Mouse (Mus musculus) kidney, adult 2 months (tissue): ENCODE results near the gene Cpt1a.
A peak's percentile ranks its signal among the peaks of the same experiment; 100 is the strongest.

Source experiments
- CTCF ChIP-seq: fragments of 200-500 bp; conservative IDR thresholded peaks from 2 replicates; pipeline ENCODE4 v1.5.1; 2011; ENCODE audit warnings: low read depth, mild to moderate bottlenecking, control low read depth, low read length, moderate library complexity, mixed read lengths; ENCODE audit not compliant: insufficient read depth, insufficient read length
- POLR2A ChIP-seq: fragments of 200-500 bp; IDR thresholded peaks from one replicate; pipeline ENCODE4 v1.6.1; 2011; ENCODE audit warnings: low read depth, low read length, control low read depth

DNA sequence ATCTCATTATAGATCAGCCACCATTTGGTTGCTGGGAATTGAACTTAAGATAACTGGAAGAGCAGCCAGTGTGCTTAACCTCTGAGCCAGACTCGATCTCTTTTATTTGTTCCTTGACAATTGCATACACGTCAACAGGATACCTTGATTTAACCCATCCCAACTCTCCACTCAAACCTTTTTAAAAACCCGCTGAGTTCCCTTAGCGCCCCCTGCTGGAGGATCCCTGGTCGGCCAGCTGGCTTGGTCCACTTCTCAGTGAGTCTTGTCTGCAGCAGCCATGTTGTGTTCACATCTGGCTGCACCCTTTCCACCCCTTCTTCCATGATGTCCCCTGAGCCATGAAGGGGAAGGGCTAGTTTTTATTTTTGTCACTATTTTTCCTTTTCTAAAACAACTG is 33.0 kb downstream of the Cpt1a start:
- TF ChIP-seq CTCF (peak; percentile 45), POLR2A (no peak)
